Mouse (Mus musculus) layer of hippocampus, adult 2 months (tissue): Measurements from ENCODE around the gene Ceacam10. TPM values are rescaled to one million over a fixed set of nuclear protein-coding genes. Genes with fewer than 3 reads are reported as not detected.

ENCODE experiments used
- DNase-seq, 2 experiments: peaks; one replicate each; pipeline ENCODE4 v3.0.0; 2022; ENCODE audit warnings: low spot score in 2 of 2
- H3K27ac ChIP-seq: fragments of 200-600 bp; 2 replicates; pipeline ENCODE4 v1.8.1; 2022
- H3K4me3 ChIP-seq: fragments of 200-600 bp; 2 replicates; pipeline ENCODE4 v1.8.1; 2022; ENCODE audit warnings: mild to moderate bottlenecking
- CTCF ChIP-seq: fragments of 200-600 bp; conservative IDR thresholded peaks from 2 replicates; pipeline ENCODE4 v1.8.1; 2022; ENCODE audit warnings: antibody characterized with exemption, mild to moderate bottlenecking, moderate library complexity
- total RNA-seq, 2 experiments: library from RNA; stranded (reverse); gene quantifications; 2 replicates each; pipeline ENCODE4 v1.2.3; 2021

Ceacam10 gene
- total RNA-seq, 2 experiments from 2014 or later: not detected

GRCm38 (mm10) chr7:24804826-24805225 lies 27.8 kb downstream of the Ceacam10 start:
- Histone ChIP-seq H3K27ac (no peak overlapping the region), H3K4me3 (no peak overlapping the region)
- DNase-seq: no peak
- TF ChIP-seq CTCF: no peak

- DNase-seq: no peak
- no peak for TF ChIP-seq CTCF
Measured at GRCm38 (mm10) chr7:24809041-24809440, 32.0 kb downstream of the Ceacam10 start.

GRCm38 (mm10) chr7:24817502-24817901 lies 40.5 kb downstream of the Ceacam10 start:
- no peak overlapping the region for H3K27ac ChIP-seq
- DNase-seq: peak; percentile 54 to 74
- H3K4me3 ChIP-seq: no peak overlapping the region
- peak; percentile 94 for TF ChIP-seq CTCF

More at GRCm38 (mm10) chr7:24809041-24809440, 32.0 kb downstream of the Ceacam10 start:
- no peak overlapping the region for H3K27ac ChIP-seq
- no peak overlapping the region for H3K4me3 ChIP-seq

GRCm38 (mm10) chr7:24824452-24824851 lies 47.4 kb downstream of the Ceacam10 start:
- no peak for DNase-seq
- Histone ChIP-seq H3K4me3 (no peak overlapping the region), H3K27ac (no peak overlapping the region)
- no peak for TF ChIP-seq CTCF

- DNase-seq: no peak
- Histone ChIP-seq H3K27ac (no peak overlapping the region), H3K4me3 (no peak overlapping the region)
- TF ChIP-seq CTCF: no peak
Measured at GRCm38 (mm10) chr7:24827181-24827580, 50.2 kb downstream of the Ceacam10 start.

Other genes with a start within 250 kb of the Ceacam10 start
- 10 to 100 TPM; 61.9 to 63.0 TPM for gene Irgq, start 246.5 kb upstream of the Ceacam10 start, total RNA-seq
- gene Pinlyp, start 231.1 kb upstream of the Ceacam10 start, total RNA-seq: not detected
- gene Xrcc1, start 230.9 kb upstream of the Ceacam10 start, total RNA-seq: 10 to 100 TPM; 38.9 to 40.9 TPM
- gene Ethe1, start 189.7 kb upstream of the Ceacam10 start, total RNA-seq: 10 to 100 TPM; 10.1 to 11.0 TPM
- 1 to 10 TPM; 5.2 to 6.7 TPM for gene Zfp575, start 189.6 kb upstream of the Ceacam10 start, total RNA-seq
- gene Phldb3, start 166.4 kb upstream of the Ceacam10 start, total RNA-seq: under 1 TPM in 1 of 2 experiments, not detected in 1; 0.22 TPM
- under 1 TPM; 0.51 to 0.56 TPM for gene Lypd3, start 140.7 kb upstream of the Ceacam10 start, total RNA-seq
- gene Tex101, start 100.5 kb upstream of the Ceacam10 start, total RNA-seq: not detected
- gene BC049730, start 68.0 kb upstream of the Ceacam10 start, total RNA-seq: not detected
- gene Gm4763, start 50.3 kb upstream of the Ceacam10 start, total RNA-seq: not detected
- under 1 TPM in 1 of 2 experiments, not detected in 1; 0.41 TPM for gene Cd177, start 16.9 kb upstream of the Ceacam10 start, total RNA-seq
- 1 to 10 TPM in 1 of 2 experiments, not detected in 1; 1.6 TPM for gene Gm9844, start 85.0 kb downstream of the Ceacam10 start, total RNA-seq
- gene Lypd4, start 92.7 kb downstream of the Ceacam10 start, total RNA-seq: not detected
- gene Dmrtc2, start 92.9 kb downstream of the Ceacam10 start, total RNA-seq: not detected
- 100 to 1,000 TPM; 501 to 525 TPM for gene Rps19, start 107.2 kb downstream of the Ceacam10 start, total RNA-seq
- not detected for gene Cd79a, start 120.2 kb downstream of the Ceacam10 start, total RNA-seq
- 10 to 100 TPM; 88.3 to 100.0 TPM for gene Arhgef1, start 125.7 kb downstream of the Ceacam10 start, total RNA-seq
- not detected for gene Gm4881, start 167.3 kb downstream of the Ceacam10 start, total RNA-seq
- gene Rabac1, start 195.5 kb downstream of the Ceacam10 start, total RNA-seq: 100 to 1,000 TPM; 275 to 315 TPM
- gene Atp1a3, start 228.8 kb downstream of the Ceacam10 start, total RNA-seq: 1,000 to 10,000 TPM; 2,443 to 2,563 TPM